Mouse (Mus musculus) lung, embryonic 15.5 days (tissue): ENCODE measurements around the gene Plekhh3. TPM values are rescaled to one million over a fixed set of nuclear protein-coding genes. Genes with fewer than 3 reads are reported as not detected.

ENCODE experiments used
- ATAC-seq: fragments of 200-750 bp; cut with Nextera tagmentation; 2 replicates; pipeline ENCODE4 v1.8.0; 2017; ENCODE audit warnings: moderate number of reproducible peaks, borderline replicate concordance; ENCODE audit not compliant: low FRiP score, low TSS enrichment; ENCODE audit errors: extremely low read depth
- H3K27ac ChIP-seq: fragments of 300-500 bp; sonication (generic); 2 replicates; pipeline ENCODE4 v1.5.1; 2015; ENCODE audit warnings: moderate library complexity, mild to moderate bottlenecking, inconsistent platforms
- H3K27me3 ChIP-seq: fragments of 300-500 bp; sonication (generic); 2 replicates; pipeline ENCODE4 v1.6.1; 2015; ENCODE audit warnings: inconsistent platforms
- H3K36me3 ChIP-seq: fragments of 300-500 bp; sonication (generic); 2 replicates; pipeline ENCODE4 v1.6.1; 2015; ENCODE audit warnings: inconsistent platforms
- H3K4me1 ChIP-seq: fragments of 300-500 bp; sonication (generic); 2 replicates; pipeline ENCODE4 v1.6.1; 2015; ENCODE audit warnings: inconsistent platforms
- H3K4me2 ChIP-seq: fragments of 300-500 bp; sonication (generic); 2 replicates; pipeline ENCODE4 v1.6.1; 2015; ENCODE audit warnings: inconsistent platforms, mild to moderate bottlenecking, moderate library complexity
- H3K4me3 ChIP-seq: fragments of 300-500 bp; sonication (generic); 2 replicates; pipeline ENCODE4 v1.5.1; 2015; ENCODE audit warnings: mild to moderate bottlenecking, inconsistent platforms
- H3K9ac ChIP-seq: fragments of 300-500 bp; sonication (generic); 2 replicates; pipeline ENCODE4 v1.6.1; 2015; ENCODE audit warnings: inconsistent platforms
- H3K9me3 ChIP-seq: fragments of 300-500 bp; sonication (generic); 2 replicates; pipeline ENCODE4 v1.6.1; 2016; ENCODE audit warnings: inconsistent platforms
- WGBS: fragments of 180-500 bp; shearing (Covaris S2); methylation state at CpG from one replicate; pipeline ENCODE4 v1.1.7; 2015; 5-methylcytosine and 5-hydroxymethylcytosine counted together
- polyA plus RNA-seq: library from polyadenylated mRNA; unstranded; fragments of >200 nt; fragmentation: Nextera tagmentation; extraction: Ambion mirVana; gene quantifications from 2 replicates; pipeline ENCODE4 v1.2.1, GENCODE M21; 2015

Gene Plekhh3
- polyA plus RNA-seq: 19.8 and 19.9 TPM in 2 replicates

DNA sequence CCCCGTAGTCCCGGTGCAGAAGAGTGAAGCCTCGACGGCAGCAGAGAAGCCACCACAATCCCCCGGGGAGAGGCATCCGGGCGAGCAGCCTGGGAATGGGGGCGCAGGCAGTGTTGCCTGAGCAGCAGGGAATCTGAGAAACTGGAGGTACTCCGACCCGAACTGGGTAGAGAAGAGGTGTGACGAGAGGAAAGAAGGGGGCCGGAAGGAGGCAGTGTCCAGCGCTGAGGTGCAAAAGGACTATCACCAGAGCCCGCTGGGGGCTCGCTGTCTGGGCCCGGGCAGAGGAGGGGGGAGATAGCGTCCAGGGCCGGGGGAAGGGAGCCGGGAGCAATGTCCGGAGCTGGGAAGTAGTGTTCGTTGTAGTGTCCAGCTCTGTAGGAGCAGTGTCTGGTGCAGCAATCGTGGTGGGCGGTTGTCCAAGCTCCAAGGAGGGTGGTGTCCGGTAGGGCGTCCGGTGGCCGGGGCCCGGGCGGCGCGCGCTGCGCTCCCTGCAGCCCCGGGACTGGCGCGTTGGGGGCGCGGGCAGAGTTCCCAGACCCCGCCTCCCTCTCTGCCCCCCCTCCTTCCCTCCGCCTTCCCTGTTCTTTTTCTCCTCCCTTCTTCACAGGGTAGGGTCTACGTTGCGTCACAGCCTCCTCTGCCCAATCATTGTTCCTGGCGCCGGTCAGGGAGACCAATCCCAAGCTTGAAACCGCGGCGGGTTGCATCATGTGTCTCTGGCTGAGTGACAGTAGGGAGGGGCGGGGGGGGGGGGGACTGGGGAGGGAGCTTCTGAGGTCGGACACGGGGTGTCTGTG lies at the start of gene Plekhh3:
Gene Plekhh3, minus strand, starts transcription at position 541 of the 800 bp plus-strand sequence.
- Histone ChIP-seq H3K4me3 (peak within 1 kb of the TSS; percentile 75), H3K9me3 (no peaks in the 10 kb centered on the region), H3K4me1 (peaks cover 66% of the 10 kb centered on the region), H3K9ac (peak within 1 kb of the TSS; percentile 72), H3K36me3 (peaks cover 17% of the 10 kb centered on the region), H3K27ac (peak within 1 kb of the TSS; percentile 98), H3K27me3 (peaks cover 34% of the 10 kb centered on the region), H3K4me2 (peak within 1 kb of the TSS; percentile 89)
- peak; percentile 92 for ATAC-seq
- WGBS: 0% methylated on average over 48 of the region's 50 CpGs

DNA sequence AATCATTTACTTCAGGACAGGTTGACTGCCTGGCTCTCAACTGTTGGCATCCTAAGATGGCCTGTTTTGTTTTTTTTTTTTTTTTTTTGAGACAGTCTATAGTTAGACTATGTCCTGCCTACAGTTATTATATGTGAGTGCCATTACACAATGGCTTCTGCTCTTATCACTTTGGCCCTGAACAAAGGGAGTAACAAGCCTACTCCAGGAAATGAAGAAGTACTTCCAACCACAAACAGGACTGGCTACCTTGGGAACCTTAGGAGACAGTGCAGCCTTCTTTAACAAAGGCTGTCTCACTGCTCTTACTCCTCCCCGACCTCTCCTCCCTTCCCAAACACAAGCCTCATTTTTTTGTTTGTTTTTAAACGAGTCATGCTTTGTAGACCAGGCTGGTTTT lies 49.7 kb upstream of the Plekhh3 start:
- peaks cover 6% of the 10 kb centered on the region; the same call in 1 of the 2 replicates for H3K4me1 ChIP-seq
- no peaks in the 10 kb centered on the region for H3K27me3 ChIP-seq
- no peak overlapping the region for H3K4me3 ChIP-seq
- H3K9ac ChIP-seq: no peak overlapping the region
- H3K4me2 ChIP-seq: no peak overlapping the region
- H3K36me3 ChIP-seq: peaks cover 6% of the 10 kb centered on the region; the same call in 1 of the 2 replicates
- H3K27ac ChIP-seq: peak overlapping the region; percentile 43; the same call in 1 of the 2 replicates
- WGBS: 23% methylated on average over 2 of the region's 2 CpGs
- no peaks in the 10 kb centered on the region for H3K9me3 ChIP-seq
- ATAC-seq: no peak

DNA sequence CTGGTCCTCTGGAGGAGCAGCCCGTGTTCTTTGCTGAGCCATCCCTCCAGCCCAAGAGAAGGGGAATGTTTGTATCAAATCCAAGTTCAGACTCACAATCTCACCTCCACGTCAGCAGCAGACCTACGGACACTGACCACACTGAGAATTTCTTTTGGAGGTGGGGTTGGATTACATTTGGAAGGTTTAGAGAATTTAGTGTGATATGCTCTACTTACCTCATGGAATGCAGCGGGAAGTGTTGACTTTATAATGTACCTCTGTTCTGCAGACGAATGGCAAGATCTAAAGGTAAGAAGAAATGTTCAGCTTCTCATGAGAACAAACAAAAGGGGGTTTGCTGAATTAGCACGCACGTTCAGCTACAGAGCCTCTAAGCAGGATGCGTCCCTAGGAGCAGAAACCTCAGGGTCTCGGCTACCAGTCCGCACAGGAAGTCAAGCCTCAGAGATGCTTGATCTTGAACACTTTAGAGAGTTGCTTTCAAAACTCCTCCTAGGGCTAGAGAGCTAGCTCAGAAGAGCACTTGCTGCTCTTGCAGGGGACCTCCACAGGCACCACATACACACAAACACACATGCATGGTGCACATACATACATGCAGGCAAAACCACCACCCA lies 47.4 kb upstream of the Plekhh3 start:
- Histone ChIP-seq H3K4me3 (no peak overlapping the region), H3K9me3 (no peaks in the 10 kb centered on the region), H3K9ac (no peak overlapping the region), H3K27ac (no peak overlapping the region), H3K27me3 (no peaks in the 10 kb centered on the region), H3K4me1 (no peaks in the 10 kb centered on the region), H3K4me2 (no peak overlapping the region), H3K36me3 (peaks cover 27% of the 10 kb centered on the region)
- WGBS: 70% methylated on average over 10 of the region's 10 CpGs
- no peak for ATAC-seq

DNA sequence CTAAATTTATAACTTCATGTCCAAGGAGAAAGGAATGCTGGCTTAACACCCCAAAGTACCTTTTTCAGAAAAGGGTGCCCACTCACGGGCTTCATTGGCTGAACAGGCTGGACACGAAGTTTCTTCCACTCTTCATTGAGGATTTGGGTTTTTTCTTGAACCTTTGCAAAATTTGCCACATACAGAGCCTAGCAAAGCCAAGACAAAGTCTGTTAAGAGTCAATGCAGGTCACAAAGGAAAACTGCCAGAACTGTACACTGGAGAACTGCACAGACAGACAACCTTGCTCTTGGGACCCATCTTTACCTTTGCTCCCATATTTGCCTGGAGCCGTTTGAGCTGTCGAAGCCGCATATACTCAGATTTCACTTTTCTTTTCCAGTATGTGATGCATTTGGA lies 45.8 kb upstream of the Plekhh3 start:
- no peak for ATAC-seq
- H3K9me3 ChIP-seq: no peaks in the 10 kb centered on the region
- 87% methylated on average over 5 of the region's 5 CpGs for WGBS
- H3K4me1 ChIP-seq: no peaks in the 10 kb centered on the region
- H3K4me2 ChIP-seq: no peak overlapping the region
- no peak overlapping the region for H3K9ac ChIP-seq
- no peaks in the 10 kb centered on the region for H3K27me3 ChIP-seq
- H3K36me3 ChIP-seq: peaks cover 37% of the 10 kb centered on the region
- H3K4me3 ChIP-seq: no peak overlapping the region
- no peak overlapping the region for H3K27ac ChIP-seq

DNA sequence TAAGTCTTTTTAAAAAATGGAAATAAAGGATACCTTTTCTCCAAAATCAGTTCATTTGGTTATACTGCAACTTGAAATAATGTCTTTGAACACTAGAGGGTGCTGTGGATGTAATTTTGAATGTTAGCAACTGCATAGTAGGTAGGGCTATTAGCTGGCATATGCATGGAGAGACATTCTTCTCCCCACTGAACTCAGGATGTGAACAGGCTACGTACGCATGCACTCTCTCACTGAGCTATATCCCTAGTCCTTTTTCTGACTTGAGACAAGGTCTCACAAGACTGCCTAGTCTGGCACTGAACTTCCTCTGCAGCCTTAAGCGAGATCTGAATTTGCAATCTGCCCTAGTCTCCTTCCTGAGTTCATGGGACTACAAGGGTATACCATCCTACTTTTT lies 40.8 kb upstream of the Plekhh3 start:
- Histone ChIP-seq H3K4me3 (no peak overlapping the region), H3K9me3 (no peaks in the 10 kb centered on the region), H3K4me1 (no peaks in the 10 kb centered on the region), H3K4me2 (no peak overlapping the region), H3K36me3 (peaks cover 66% of the 10 kb centered on the region), H3K9ac (no peak overlapping the region), H3K27ac (no peak overlapping the region), H3K27me3 (no peaks in the 10 kb centered on the region)
- WGBS: 24% methylated on average over 3 of the region's 3 CpGs
- no peak for ATAC-seq

DNA sequence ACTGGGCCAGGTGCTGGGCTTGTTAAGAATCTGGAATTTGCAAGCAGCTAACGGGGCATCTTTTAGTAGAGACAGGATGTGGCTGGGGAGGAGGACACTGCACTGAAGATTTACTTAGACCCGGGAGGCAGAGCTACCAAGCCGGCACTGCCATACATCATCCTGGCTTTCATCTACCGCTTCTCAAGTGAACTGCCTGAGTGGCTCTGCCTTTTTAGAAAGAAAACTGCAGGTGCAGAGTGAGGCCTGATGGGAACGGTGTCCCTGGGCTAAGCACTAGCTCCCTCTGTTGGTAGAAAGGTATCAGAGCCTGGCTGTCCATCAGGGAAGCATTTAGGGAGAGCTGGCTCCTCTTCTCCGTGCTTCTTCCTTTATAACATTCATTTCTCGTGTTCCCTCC lies 29.8 kb upstream of the Plekhh3 start:
- Histone ChIP-seq H3K4me1 (no peaks in the 10 kb centered on the region), H3K27me3 (no peaks in the 10 kb centered on the region), H3K9me3 (no peaks in the 10 kb centered on the region), H3K4me3 (no peak overlapping the region), H3K9ac (no peak overlapping the region), H3K27ac (no peak overlapping the region), H3K4me2 (no peak overlapping the region), H3K36me3 (peaks cover 66% of the 10 kb centered on the region)
- WGBS: 21% methylated on average over 7 of the region's 7 CpGs
- no peak for ATAC-seq

DNA sequence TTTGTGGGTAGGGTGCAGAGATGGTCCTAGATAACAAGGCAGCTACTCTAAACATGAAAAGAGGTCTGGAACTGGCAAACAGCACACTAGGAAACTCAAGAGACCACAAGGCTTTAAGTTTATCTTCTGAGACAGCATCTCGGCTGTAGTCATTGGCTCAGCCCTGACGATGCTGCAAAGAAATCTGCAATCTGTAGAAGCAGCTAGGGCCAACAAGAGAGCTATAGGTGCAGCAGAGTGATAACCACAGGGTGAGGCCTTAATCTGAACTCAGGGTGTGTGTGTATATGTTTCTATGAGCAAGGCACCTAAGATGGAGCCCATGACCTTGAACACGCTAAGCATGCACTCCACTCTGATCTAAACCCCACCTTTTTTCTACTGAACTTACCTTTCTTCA lies 28.4 kb upstream of the Plekhh3 start:
- no peak for ATAC-seq
- Histone ChIP-seq H3K4me3 (no peak overlapping the region), H3K27me3 (no peaks in the 10 kb centered on the region), H3K36me3 (peaks cover 57% of the 10 kb centered on the region), H3K9ac (no peak overlapping the region), H3K4me2 (no peak overlapping the region), H3K4me1 (no peaks in the 10 kb centered on the region), H3K9me3 (no peaks in the 10 kb centered on the region), H3K27ac (no peak overlapping the region)
- WGBS: 78% methylated on average over 3 of the region's 3 CpGs

DNA sequence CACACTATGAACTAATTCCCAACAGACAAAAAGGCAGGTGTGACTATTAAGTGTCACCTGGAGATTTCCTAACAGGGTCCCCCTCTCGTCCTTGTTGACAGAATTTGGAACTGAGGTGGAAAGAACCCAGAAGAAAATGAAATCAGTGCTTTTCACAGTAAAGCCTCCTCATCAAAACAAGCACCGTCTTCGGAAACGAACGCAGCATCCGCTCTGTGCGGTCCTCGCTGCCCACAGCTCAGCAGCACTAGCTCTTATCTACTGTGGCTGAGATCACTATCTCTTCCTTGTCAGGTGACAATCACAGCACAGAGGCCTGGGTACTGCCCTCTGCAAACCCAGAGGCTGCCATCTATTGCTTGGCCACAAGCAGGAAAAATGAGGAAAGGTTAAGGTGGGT lies 25.0 kb upstream of the Plekhh3 start:
- Histone ChIP-seq H3K27me3 (no peaks in the 10 kb centered on the region), H3K27ac (no peak overlapping the region), H3K36me3 (peaks cover 49% of the 10 kb centered on the region), H3K4me3 (no peak overlapping the region), H3K4me2 (no peak overlapping the region), H3K9me3 (no peaks in the 10 kb centered on the region), H3K4me1 (peaks cover 10% of the 10 kb centered on the region), H3K9ac (no peak overlapping the region)
- 85% methylated on average over 8 of the region's 8 CpGs for WGBS
- ATAC-seq: no peak

DNA sequence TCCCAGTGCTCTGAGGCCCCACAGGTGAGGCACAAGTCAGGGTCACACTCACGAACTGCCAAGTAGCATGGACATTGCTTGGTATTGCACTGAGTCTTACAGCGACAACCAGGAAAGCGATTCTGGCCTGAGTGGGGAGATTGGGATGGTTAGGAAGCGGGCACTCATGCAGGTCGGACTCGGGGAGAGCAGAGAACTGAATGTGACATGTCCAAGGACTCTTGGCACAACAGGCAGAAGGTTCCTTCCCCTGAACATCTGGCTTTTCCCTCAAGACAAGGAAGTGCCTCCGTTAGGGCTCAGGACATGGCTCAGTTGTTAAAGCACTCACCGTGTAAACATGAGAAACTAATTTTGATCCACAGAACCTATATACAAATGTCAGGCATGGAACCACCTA lies 24.4 kb upstream of the Plekhh3 start:
- H3K4me3 ChIP-seq: no peak overlapping the region
- no peak for ATAC-seq
- no peaks in the 10 kb centered on the region for H3K27me3 ChIP-seq
- H3K9ac ChIP-seq: no peak overlapping the region
- WGBS: 80% methylated on average over 8 of the region's 8 CpGs
- no peak overlapping the region for H3K4me2 ChIP-seq
- H3K9me3 ChIP-seq: no peaks in the 10 kb centered on the region
- H3K36me3 ChIP-seq: peaks cover 45% of the 10 kb centered on the region
- peaks cover 16% of the 10 kb centered on the region for H3K4me1 ChIP-seq
- no peak overlapping the region for H3K27ac ChIP-seq

DNA sequence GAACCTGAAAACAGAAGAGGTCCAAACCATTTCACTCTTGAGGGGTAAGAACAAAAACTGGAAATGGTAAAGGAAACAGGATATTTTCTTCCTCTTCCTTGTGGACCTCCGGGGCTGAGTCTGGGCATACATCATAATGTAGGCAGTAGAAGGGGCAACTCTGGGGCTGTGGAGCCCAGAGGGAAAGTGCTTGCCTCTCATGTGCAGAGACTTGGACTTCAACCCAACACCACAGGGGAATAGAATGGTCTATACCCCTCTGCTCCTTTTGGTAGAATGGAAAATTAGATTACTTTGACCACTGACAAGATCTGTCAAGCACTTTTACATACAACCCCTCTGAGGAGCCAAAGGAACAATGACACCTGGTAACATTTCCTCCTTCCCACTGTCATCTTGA lies 23.9 kb upstream of the Plekhh3 start:
- H3K27ac ChIP-seq: no peak overlapping the region
- peaks cover 40% of the 10 kb centered on the region for H3K36me3 ChIP-seq
- H3K4me2 ChIP-seq: no peak overlapping the region
- ATAC-seq: no peak
- H3K4me3 ChIP-seq: no peak overlapping the region
- no peak overlapping the region for H3K9ac ChIP-seq
- H3K9me3 ChIP-seq: no peaks in the 10 kb centered on the region
- H3K27me3 ChIP-seq: no peaks in the 10 kb centered on the region
- 82% methylated on average over 1 of the region's 1 CpGs for WGBS
- H3K4me1 ChIP-seq: peaks cover 21% of the 10 kb centered on the region

DNA sequence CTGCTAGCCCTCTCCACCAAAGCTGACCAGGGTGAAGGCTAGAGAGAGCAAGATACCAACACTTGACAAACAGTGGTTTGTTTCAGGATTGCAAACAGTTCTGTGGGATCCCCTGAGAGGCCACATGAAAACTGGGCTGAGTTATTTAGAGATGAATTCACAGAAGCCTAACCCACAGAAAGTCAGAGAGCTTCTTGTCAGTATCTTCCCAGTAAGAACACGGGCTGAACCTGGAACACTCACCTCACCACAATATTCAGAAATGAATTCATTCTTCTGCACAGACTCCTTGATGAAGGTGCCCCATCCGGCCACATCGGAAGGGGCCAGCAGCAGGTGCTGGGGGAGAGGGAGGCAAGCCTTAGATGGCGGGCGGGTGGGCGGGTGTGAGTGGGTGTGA lies 23.5 kb upstream of the Plekhh3 start:
- Histone ChIP-seq H3K9me3 (no peaks in the 10 kb centered on the region), H3K36me3 (peaks cover 35% of the 10 kb centered on the region), H3K4me1 (peaks cover 25% of the 10 kb centered on the region), H3K4me3 (no peak overlapping the region), H3K27me3 (no peaks in the 10 kb centered on the region), H3K27ac (0 out of 2 replicates have a peak overlapping the region, but pooled peaks have one; percentile 9), H3K4me2 (no peak overlapping the region), H3K9ac (no peak overlapping the region)
- 69% methylated on average over 6 of the region's 6 CpGs for WGBS
- no peak for ATAC-seq

DNA sequence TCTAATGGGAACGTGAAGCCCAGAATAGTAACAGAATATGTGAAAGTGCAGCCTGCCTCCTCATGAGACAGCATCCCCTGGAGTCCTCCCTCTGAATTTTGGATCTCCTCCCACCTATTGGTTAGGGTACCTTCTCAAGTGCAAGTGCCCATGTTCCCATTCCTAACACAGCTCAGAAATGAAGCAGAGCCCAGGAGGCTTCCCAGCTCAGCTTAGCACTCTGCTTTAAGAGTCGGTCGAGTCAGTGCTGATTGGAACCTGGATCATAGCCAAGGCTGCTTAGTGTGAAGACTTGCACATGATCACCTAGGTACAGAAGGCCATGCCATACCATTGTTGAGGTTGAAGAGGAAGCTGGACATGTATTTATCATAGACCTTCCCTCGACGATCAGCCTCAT lies 23.0 kb upstream of the Plekhh3 start:
- Histone ChIP-seq H3K9me3 (no peaks in the 10 kb centered on the region), H3K27me3 (no peaks in the 10 kb centered on the region), H3K27ac (0 out of 2 replicates have a peak overlapping the region, but pooled peaks have one; percentile 9), H3K36me3 (peaks cover 30% of the 10 kb centered on the region), H3K4me1 (peaks cover 30% of the 10 kb centered on the region), H3K4me3 (no peak overlapping the region), H3K4me2 (no peak overlapping the region), H3K9ac (no peak overlapping the region)
- ATAC-seq: no peak
- WGBS: 64% methylated on average over 5 of the region's 5 CpGs
